Mouse (Mus musculus): Measurements from ENCODE around the gene B9d2. TPM values are rescaled to one million over a fixed set of nuclear protein-coding genes. Genes with fewer than 3 reads are reported as not detected.

The B9d2 gene
- polyA plus RNA-seq, 2 experiments = 18.8 to 21.9 TPM

DNA sequence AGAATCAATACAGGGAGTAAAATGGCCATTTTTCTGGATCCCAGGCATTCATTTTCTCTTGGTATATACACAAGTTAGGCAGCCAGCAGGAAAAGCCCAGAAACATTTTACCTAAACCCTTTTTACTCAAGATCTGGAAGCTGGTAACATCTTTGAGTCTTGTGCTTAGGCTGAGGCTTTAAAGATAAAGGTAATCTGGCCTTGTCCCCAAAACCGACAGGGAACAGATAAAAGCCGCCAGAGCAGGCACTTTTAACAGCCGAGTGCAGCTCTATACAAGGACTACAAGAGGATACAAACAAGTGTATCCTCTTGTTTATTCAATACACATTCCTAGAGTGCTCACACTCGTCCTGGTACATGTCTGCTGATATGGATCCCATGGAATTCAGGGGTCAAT is 54.4 kb downstream of the B9d2 start:
- Histone ChIP-seq H3K36me3 (replicated peaks; ENCODE audit: control insufficient read depth, insufficient read depth, low read depth) (peaks cover 97% of the 10 kb centered on the region), H3K9ac (replicated peaks) (no peak overlapping the region), H3K27ac (no peak overlapping the region), H3K4me3 (ENCODE audit: insufficient read depth in 1 of 2, low read depth in 2 of 2, low read length in 2 of 2) (no peak overlapping the region), H3K4me2 (ENCODE audit: low read depth) (no peak overlapping the region), H3K4me1 (replicated peaks; ENCODE audit: control insufficient read depth in 2 of 2, insufficient read depth in 2 of 2, low read length in 1 of 2) (peaks cover 6 to 7% of the 10 kb centered on the region in 2 experiments; a peak in 3 of 4 replicates), H3K9me3 (ENCODE audit: control insufficient read depth, low read length) (no peaks in the 10 kb centered on the region), H3K27me3 (ENCODE audit: control insufficient read depth, insufficient read depth, low read length) (no peaks in the 10 kb centered on the region)
- TF ChIP-seq EP300 (IDR thresholded peaks at IDR 0.05; ENCODE audit: low read depth) (peak; percentile 57), CTCF (IDR thresholded peaks at IDR 0.05; ENCODE audit: low read depth) (no peak)
- DNase-seq (ENCODE audit: low read depth in 3 of 3, low spot score in 3 of 3) (no peak), ATAC-seq (ENCODE audit: insufficient read depth) (no peak)
- 15% methylated on average over 4 of the region's 4 CpGs for WGBS (ENCODE audit: insufficient replicate concordance)

Other genes with a start within 250 kb of the B9d2 start
- gene Ceacam1, start 203.2 kb upstream of the B9d2 start, polyA plus RNA-seq (2012; rRNA removed) = 2.8 and 3.0 TPM in 2 replicates
- gene Ceacam1, start 203.2 kb upstream of the B9d2 start, polyA plus RNA-seq (2014; fragmentation: Nextera tagmentation; extraction: Ambion mirVana) = 3.8 and 4.3 TPM in 2 replicates
- 0.02 and 0.03 TPM in 2 replicates for gene Ceacam2, start 140.9 kb upstream of the B9d2 start, polyA plus RNA-seq (2012; rRNA removed)
- gene Ceacam2, start 140.9 kb upstream of the B9d2 start, polyA plus RNA-seq (2014; fragmentation: Nextera tagmentation; extraction: Ambion mirVana) = 0.15 TPM in 1 of 2 replicates, not detected in the other
- 0.40 and 0.52 TPM in 2 replicates for gene Erich4, start 64.9 kb upstream of the B9d2 start, polyA plus RNA-seq (2012; rRNA removed)
- gene Erich4, start 64.9 kb upstream of the B9d2 start, polyA plus RNA-seq (2014; fragmentation: Nextera tagmentation; extraction: Ambion mirVana) = 0.47 and 0.51 TPM in 2 replicates
- gene Dmac2, start 61.4 kb upstream of the B9d2 start, polyA plus RNA-seq (2012; rRNA removed) = 8.1 and 9.6 TPM in 2 replicates
- 6.9 and 7.4 TPM in 2 replicates for gene Dmac2, start 61.4 kb upstream of the B9d2 start, polyA plus RNA-seq (2014; fragmentation: Nextera tagmentation; extraction: Ambion mirVana)
- gene B3gnt8, start 54.1 kb upstream of the B9d2 start, polyA plus RNA-seq (2012; rRNA removed) = 1.6 TPM in 2 replicates
- 0.72 and 0.81 TPM in 2 replicates for gene B3gnt8, start 54.1 kb upstream of the B9d2 start, polyA plus RNA-seq (2014; fragmentation: Nextera tagmentation; extraction: Ambion mirVana)
- gene Bckdha, start 21.8 kb upstream of the B9d2 start, polyA plus RNA-seq (2012; rRNA removed) = 20.1 and 22.0 TPM in 2 replicates
- gene Bckdha, start 21.8 kb upstream of the B9d2 start, polyA plus RNA-seq (2014; fragmentation: Nextera tagmentation; extraction: Ambion mirVana) = 17.3 and 21.0 TPM in 2 replicates
- 33.7 and 35.2 TPM in 2 replicates for gene Exosc5, start 21.6 kb upstream of the B9d2 start, polyA plus RNA-seq (2012; rRNA removed)
- gene Exosc5, start 21.6 kb upstream of the B9d2 start, polyA plus RNA-seq (2014; fragmentation: Nextera tagmentation; extraction: Ambion mirVana) = 48.1 and 51.6 TPM in 2 replicates
- gene Tmem91, start 5.6 kb upstream of the B9d2 start, polyA plus RNA-seq (2012; rRNA removed) = 0.22 and 0.32 TPM in 2 replicates
- 0.39 and 0.51 TPM in 2 replicates for gene Tmem91, start 5.6 kb upstream of the B9d2 start, polyA plus RNA-seq (2014; fragmentation: Nextera tagmentation; extraction: Ambion mirVana)
- 16.6 and 18.5 TPM in 2 replicates for gene Tgfb1, start 6.2 kb downstream of the B9d2 start, polyA plus RNA-seq (2012; rRNA removed)
- gene Tgfb1, start 6.2 kb downstream of the B9d2 start, polyA plus RNA-seq (2014; fragmentation: Nextera tagmentation; extraction: Ambion mirVana) = 3.9 and 4.3 TPM in 2 replicates
- gene Ccdc97, start 38.3 kb downstream of the B9d2 start, polyA plus RNA-seq (2012; rRNA removed) = 17.1 and 19.5 TPM in 2 replicates
- gene Ccdc97, start 38.3 kb downstream of the B9d2 start, polyA plus RNA-seq (2014; fragmentation: Nextera tagmentation; extraction: Ambion mirVana) = 11.3 and 13.2 TPM in 2 replicates
- 22.8 and 26.5 TPM in 2 replicates for gene Hnrnpul1, start 74.0 kb downstream of the B9d2 start, polyA plus RNA-seq (2012; rRNA removed)
- 36.5 and 39.1 TPM in 2 replicates for gene Hnrnpul1, start 74.0 kb downstream of the B9d2 start, polyA plus RNA-seq (2014; fragmentation: Nextera tagmentation; extraction: Ambion mirVana)
- gene Axl, start 107.9 kb downstream of the B9d2 start, polyA plus RNA-seq (2012; rRNA removed) = 5.3 and 5.8 TPM in 2 replicates
- gene Axl, start 107.9 kb downstream of the B9d2 start, polyA plus RNA-seq (2014; fragmentation: Nextera tagmentation; extraction: Ambion mirVana) = 11.8 and 12.7 TPM in 2 replicates
- gene Cyp2s1, start 136.1 kb downstream of the B9d2 start, polyA plus RNA-seq (2012; rRNA removed) = 0.22 and 0.49 TPM in 2 replicates
- 0.25 and 0.52 TPM in 2 replicates for gene Cyp2s1, start 136.1 kb downstream of the B9d2 start, polyA plus RNA-seq (2014; fragmentation: Nextera tagmentation; extraction: Ambion mirVana)
- 0.05 and 0.07 TPM in 2 replicates for gene Cyp2b10, start 216.8 kb downstream of the B9d2 start, polyA plus RNA-seq (2012; rRNA removed)
- 0.10 TPM in 1 of 2 replicates, not detected in the other for gene Cyp2b10, start 216.8 kb downstream of the B9d2 start, polyA plus RNA-seq (2014; fragmentation: Nextera tagmentation; extraction: Ambion mirVana)

Data from liver, embryonic 14.5 days (tissue).